Mouse (Mus musculus): Measurements from ENCODE around the gene Mrpl55.

- TF ChIP-seq CTCF (IDR thresholded peaks at IDR 0.05; ENCODE audit: insufficient read depth, low read depth, low read length) (no peak), POLR2A (IDR thresholded peaks at IDR 0.05; ENCODE audit: insufficient read depth, low read depth, low read length) (no peak)
Measured at GRCm38 (mm10) chr11:59182864-59183331, 19.4 kb upstream of the Mrpl55 start, which contains the start of gene Gjc2.
